Mouse (Mus musculus): Measurements from ENCODE around the gene Riiad1.

DNA sequence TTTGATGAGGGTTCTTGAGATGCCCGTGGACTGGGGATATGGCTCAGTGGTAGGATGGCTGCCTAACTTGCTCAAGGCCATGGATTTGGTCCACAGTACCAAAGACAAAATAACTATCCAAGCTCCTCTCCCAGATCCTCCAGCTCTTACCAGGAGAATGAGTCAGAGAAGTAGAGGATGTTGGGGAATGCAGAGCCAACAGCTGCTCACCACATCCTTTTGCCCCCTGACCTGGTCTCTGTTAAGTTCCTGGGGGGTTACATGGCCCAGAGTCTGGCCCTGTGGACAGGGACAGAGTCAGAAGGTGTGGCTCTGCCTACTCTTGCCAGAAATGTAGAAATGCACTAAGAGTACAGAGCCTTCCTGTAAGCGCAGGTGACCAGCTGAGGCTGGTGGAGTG is 20.3 kb downstream of the Riiad1 start:
- no peak for TF ChIP-seq EP300 (IDR thresholded peaks at IDR 0.05; ENCODE audit: low read depth)
- TF ChIP-seq CTCF (IDR thresholded peaks at IDR 0.05; ENCODE audit: low read depth), result no peak

Data from liver, postnatal 0 days (tissue).